Mouse (Mus musculus) left cerebral cortex, postnatal 4 days (tissue): ENCODE results near the gene Akap14. TPM values are rescaled to one million over a fixed set of nuclear protein-coding genes. Genes with fewer than 3 reads are reported as not detected.

Experiments used
- DNase-seq: peaks from one replicate; pipeline ENCODE4 v3.0.0-alpha.2; 2022
- intact Hi-C: fragments of 180-260 bp; cut with DNase I; formaldehyde crosslinking; loops from one replicate; pipeline ENCODE4 v1.15.1; 2025
- total RNA-seq, 2 experiments: library from RNA; stranded (reverse); gene quantifications; 2 replicates each; pipeline ENCODE4 v1.2.3; 2021

Gene Akap14
- total RNA-seq, 2 experiments from 2014 or later = 0.20 TPM; not detected in 1

- no peak for DNase-seq
- intact Hi-C loops = no loop called here
Measured at GRCm38 (mm10) chrX:37109526-37110192, 59.0 kb downstream of the Akap14 start.

- DNase-seq = no peak
- intact Hi-C loops = no loop called here
Measured at GRCm38 (mm10) chrX:37103826-37104225, 64.8 kb downstream of the Akap14 start.

Other genes starting within 250 kb of the Akap14 start
- gene Sept6, start 177.0 kb downstream of the Akap14 start, total RNA-seq = 10 to 100 TPM; 91.6 to 96.5 TPM
- gene Sowahd, start 120.0 kb downstream of the Akap14 start, total RNA-seq = not detected
- 100 to 1,000 TPM; 500 to 550 TPM for gene Rpl39, start 83.4 kb downstream of the Akap14 start, total RNA-seq
- gene Upf3b, start 58.5 kb downstream of the Akap14 start, total RNA-seq = 10 to 100 TPM; 23.2 to 27.6 TPM
- gene Nkap, start 42.0 kb downstream of the Akap14 start, total RNA-seq = 10 to 100 TPM; 19.8 to 25.8 TPM
- gene Ndufa1, start 22.3 kb upstream of the Akap14 start, total RNA-seq = 100 to 1,000 TPM; 159 to 172 TPM
- 1 to 10 TPM; 8.8 to 9.0 TPM for gene Rnf113a1, start 22.4 kb upstream of the Akap14 start, total RNA-seq
- not detected for gene Gm9, start 42.2 kb upstream of the Akap14 start, total RNA-seq
- gene Rhox1, start 53.4 kb upstream of the Akap14 start, total RNA-seq = not detected
- not detected for gene Rhox2a, start 76.1 kb upstream of the Akap14 start, total RNA-seq
- not detected for gene Rhox3a, start 81.1 kb upstream of the Akap14 start, total RNA-seq
- not detected for gene Rhox4a, start 96.5 kb upstream of the Akap14 start, total RNA-seq
- not detected for gene Rhox3a2, start 211.2 kb upstream of the Akap14 start, total RNA-seq
- gene Rhox4a2, start 222.0 kb upstream of the Akap14 start, total RNA-seq = not detected
- gene Rhox2b, start 243.2 kb upstream of the Akap14 start, total RNA-seq = not detected